Mouse (Mus musculus): Measurements from ENCODE around the gene Cplane1. TPM values are rescaled to one million over a fixed set of nuclear protein-coding genes. Genes with fewer than 3 reads are reported as not detected.

Gene Cplane1
- total RNA-seq, 2 experiments from 2014 or later: 1.7 to 7.9 TPM

DNA sequence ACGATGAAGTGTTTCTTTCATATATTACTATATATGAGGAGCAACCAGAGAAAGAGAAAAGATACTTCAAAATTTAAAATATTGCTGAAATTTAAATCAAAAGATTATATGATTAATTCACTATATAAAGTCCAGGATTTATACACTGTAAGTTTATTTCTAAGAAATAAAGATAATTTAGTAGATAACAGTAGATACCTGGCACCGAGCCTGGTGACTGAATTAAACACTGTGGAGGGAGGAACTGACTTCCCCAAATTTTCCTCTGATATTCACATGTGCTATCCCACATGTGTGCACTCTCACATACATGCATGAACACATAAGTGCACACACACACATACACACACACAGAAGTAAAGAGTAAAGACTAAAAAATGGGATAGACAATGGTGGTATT lies 113.2 kb downstream of the Cplane1 start:
- ATAC-seq (replicated peaks; ENCODE audit: low FRiP score, poor library complexity, severe bottlenecking): no peak

DNA sequence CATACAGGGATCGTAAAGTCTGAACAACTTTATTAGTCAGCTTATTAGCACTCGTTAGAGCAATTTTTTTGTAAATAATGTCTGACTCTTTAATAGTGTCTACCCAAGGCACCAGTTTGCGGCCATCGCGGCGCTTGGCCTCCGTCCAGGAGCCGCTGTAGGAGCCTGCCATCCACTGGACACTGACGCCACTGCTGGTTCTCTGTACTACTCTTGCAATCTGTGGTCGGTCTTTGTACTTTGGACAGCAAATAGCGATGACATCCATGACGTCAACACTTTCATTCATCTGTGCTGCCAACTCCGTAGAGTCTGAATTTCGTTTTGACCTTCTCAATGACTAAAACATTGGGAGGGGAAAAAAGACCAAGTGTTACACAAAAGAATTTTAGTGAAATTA lies 122.3 kb downstream of the Cplane1 start:
- no peak for ATAC-seq (replicated peaks; ENCODE audit: low FRiP score, poor library complexity, severe bottlenecking)

DNA sequence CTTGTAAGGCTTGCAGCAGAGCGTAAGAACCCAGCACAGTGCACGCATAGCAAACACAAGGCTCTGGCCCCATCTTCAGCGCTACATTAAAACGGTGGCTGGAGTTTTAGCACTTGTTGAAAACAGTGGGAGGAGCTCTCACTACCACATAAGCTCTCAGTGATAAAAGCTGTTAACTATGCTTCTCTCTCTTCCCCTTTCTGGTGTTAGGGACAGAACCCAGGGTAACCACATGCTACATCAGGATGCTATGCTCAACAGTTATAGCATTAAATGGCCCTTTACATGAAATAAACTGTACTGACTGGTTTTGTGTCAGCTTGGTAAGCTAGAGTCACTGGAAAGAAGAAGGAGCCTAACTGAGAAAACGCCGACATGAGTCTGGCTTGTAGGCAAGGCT lies 125.2 kb downstream of the Cplane1 start:
- ATAC-seq (replicated peaks; ENCODE audit: low FRiP score, poor library complexity, severe bottlenecking): no peak

DNA sequence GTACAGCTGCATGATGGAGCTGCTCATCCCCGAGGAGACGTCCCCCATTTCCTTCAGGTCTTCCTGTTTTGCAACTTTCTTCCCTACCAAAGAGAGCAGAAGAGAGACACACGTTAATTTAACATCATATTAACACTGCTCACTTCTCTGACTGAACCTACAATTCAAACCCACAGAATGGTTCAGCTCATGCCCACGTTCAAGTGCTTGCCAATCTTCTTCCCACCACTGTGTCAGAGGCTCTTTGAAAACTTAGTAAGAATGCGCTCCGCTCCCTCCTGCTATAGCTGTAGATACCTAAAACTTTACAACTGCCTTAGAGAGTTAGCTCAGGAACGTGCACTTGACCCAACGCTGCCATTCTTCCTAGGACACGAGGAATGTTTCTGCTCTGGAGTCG lies 134.0 kb downstream of the Cplane1 start:
- ATAC-seq (replicated peaks; ENCODE audit: low FRiP score, poor library complexity, severe bottlenecking): no peak

DNA sequence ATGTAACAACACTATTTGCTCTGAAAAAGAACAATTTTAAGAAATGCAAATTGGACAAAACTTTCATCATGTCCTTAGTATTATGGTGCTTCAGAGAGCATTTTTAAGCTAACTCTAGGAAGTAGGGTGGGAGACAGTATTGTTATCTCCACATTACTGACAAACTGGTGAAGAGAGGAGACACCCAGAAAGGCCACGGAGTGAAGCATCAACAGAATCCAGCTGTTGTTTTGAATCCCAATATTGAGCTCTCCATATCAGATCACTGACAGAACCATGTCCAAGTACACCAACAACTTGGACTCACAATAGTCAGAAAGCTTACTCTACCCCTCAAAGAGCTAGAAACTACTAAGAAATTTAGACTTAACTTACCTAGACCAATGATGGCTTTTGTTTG lies 136.6 kb downstream of the Cplane1 start:
- ATAC-seq (replicated peaks; ENCODE audit: low FRiP score, poor library complexity, severe bottlenecking): no peak

DNA sequence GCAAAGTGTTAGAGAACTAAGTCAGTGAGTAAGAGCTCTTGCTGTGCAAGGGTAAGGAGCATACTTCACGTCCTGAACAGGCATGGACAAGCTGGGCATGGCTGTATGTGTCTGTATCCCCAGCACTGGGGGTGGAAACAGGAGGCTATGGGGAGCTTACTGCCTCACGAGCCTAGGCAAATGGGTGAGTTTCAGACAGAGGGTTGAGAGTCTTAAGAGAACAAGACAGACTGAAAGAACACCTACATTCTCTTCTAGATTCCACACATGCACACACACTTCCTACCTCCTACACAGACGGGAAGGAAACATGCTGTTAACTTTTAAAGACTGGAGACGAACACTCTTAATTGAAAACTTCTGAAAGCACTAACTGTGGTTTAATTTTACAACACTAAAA lies 148.5 kb downstream of the Cplane1 start:
- no peak for ATAC-seq (replicated peaks; ENCODE audit: low FRiP score, poor library complexity, severe bottlenecking)

DNA sequence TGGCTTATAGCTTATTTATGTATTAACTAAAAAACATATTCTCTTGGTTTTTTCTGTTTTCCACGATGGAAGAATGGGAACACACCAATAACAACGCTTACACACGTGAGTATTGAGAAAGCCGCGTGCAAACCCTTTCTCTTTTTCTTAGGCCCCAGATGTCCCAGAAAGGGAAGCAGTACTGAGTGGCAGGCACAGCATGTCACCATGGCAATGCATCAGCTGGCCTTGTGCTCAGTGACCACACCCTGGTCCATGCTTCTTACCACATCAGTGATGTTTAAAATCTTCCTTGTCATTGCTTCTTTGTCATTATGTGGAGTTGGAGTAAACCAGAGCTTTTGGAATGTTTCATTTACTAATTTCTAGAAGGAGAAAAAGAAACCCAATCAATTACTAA lies 150.3 kb downstream of the Cplane1 start:
- ATAC-seq (replicated peaks; ENCODE audit: low FRiP score, poor library complexity, severe bottlenecking): no peak

Other genes starting within 250 kb of the Cplane1 start
- 21.6 and 40.2 TPM in 2 replicates for gene Wdr70, start 69.9 kb upstream of the Cplane1 start, total RNA-seq (2015; ENCODE audit: low replicate concordance)
- 21.7 and 36.3 TPM in 2 replicates for gene Wdr70, start 69.9 kb upstream of the Cplane1 start, total RNA-seq (2017; ENCODE audit: low replicate concordance)
- gene Nup155, start 59.8 kb upstream of the Cplane1 start, total RNA-seq (2015; ENCODE audit: low replicate concordance): 22.6 and 44.7 TPM in 2 replicates
- 35.3 and 43.6 TPM in 2 replicates for gene Nup155, start 59.8 kb upstream of the Cplane1 start, total RNA-seq (2017; ENCODE audit: low replicate concordance)